Mouse (Mus musculus) midbrain, embryonic 16.5 days (tissue): Measurements from ENCODE around the gene Faap24. TPM values are rescaled to one million over a fixed set of nuclear protein-coding genes. Genes with fewer than 3 reads are reported as not detected.

Source experiments
- ATAC-seq: fragments of 200-750 bp; cut with Nextera tagmentation; 2 replicates; pipeline ENCODE4 v1.8.0; 2017; ENCODE audit warnings: moderate TSS enrichment
- H3K27ac ChIP-seq: fragments of 300-500 bp; sonication (generic); 2 replicates; pipeline ENCODE4 v1.5.1; 2014; ENCODE audit warnings: mild to moderate bottlenecking, low read length, mixed read lengths
- H3K27me3 ChIP-seq: fragments of 300-500 bp; sonication (generic); 2 replicates; pipeline ENCODE4 v1.6.1; 2014; ENCODE audit warnings: low read depth, low read length, mixed read lengths; ENCODE audit not compliant: control insufficient read depth, insufficient read depth
- H3K36me3 ChIP-seq: fragments of 300-500 bp; sonication (generic); 2 replicates; pipeline ENCODE4 v1.6.1; 2014; ENCODE audit warnings: mild to moderate bottlenecking, low read length, moderate library complexity, mixed read lengths; ENCODE audit not compliant: control insufficient read depth, insufficient read depth
- H3K4me1 ChIP-seq: fragments of 300-500 bp; sonication (generic); 2 replicates; pipeline ENCODE4 v1.6.1; 2014; ENCODE audit warnings: mild to moderate bottlenecking, low read length, mixed read lengths; ENCODE audit not compliant: control insufficient read depth, insufficient read depth
- H3K4me2 ChIP-seq: fragments of 300-500 bp; sonication (generic); 2 replicates; pipeline ENCODE4 v1.6.1; 2014; ENCODE audit warnings: mild to moderate bottlenecking, low read length, mixed read lengths
- H3K4me3 ChIP-seq: fragments of 300-500 bp; sonication (generic); 2 replicates; pipeline ENCODE4 v1.5.1; 2014; ENCODE audit warnings: low read depth, mild to moderate bottlenecking, low read length, moderate library complexity, mixed read lengths
- H3K9ac ChIP-seq: fragments of 300-500 bp; sonication (generic); 2 replicates; pipeline ENCODE4 v1.6.1; 2014; ENCODE audit warnings: low read depth, low read length, mixed read lengths
- H3K9me3 ChIP-seq: fragments of 300-500 bp; sonication (generic); replicated peaks from 2 replicates; pipeline ENCODE4 v1.6.1; 2014; ENCODE audit warnings: mild to moderate bottlenecking, low read length, mixed read lengths; ENCODE audit not compliant: control insufficient read depth, poor library complexity, severe bottlenecking
- WGBS: fragments of 180-500 bp; shearing (Covaris S2); extraction: QIAGEN DNeasy Blood & Tissue Kit; methylation state at CpG from one replicate; pipeline ENCODE4 v1.1.7; 2014; 5-methylcytosine and 5-hydroxymethylcytosine counted together
- polyA plus RNA-seq: library from polyadenylated mRNA; unstranded; fragments of >200 nt; fragmentation: Nextera tagmentation; extraction: Ambion mirVana; gene quantifications from 2 replicates; pipeline ENCODE4 v1.2.1, GENCODE M21; 2015

Gene Faap24
- polyA plus RNA-seq, 1 experiment from 2014 or later: 17.7 TPM

DNA sequence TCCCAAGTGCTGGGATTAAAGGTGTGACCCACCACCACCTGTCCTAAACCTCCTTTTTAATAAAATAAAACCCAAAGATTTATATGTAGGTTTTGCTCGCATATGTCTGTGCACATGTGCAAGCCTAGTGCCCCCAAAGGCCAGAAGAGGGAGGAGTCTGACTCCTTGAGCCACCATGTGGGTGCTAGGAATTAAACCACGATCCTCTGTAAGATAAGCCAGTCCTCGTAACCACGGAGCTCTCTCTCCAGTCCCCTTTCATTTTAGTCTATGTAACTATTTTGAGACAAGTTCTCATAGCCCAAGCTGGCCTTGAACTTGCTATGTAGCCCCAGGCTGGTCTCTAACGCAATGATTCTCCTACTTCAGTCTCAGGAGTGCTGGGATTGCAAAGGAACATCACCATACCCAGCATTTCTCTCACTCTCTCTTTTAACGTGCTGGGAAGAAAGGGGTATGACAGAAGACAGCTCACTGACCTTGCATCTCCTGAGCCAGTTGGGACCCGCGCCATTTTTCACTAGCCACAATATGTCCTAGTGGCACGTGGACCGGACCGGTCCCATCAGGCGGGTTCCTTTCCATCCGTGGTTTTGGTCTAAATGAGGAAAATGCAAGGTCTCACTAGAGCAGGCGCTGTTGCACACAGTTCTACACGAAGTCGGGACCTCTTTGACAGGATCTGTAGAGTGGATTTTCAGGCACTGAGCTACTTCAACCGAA lies 741 bp downstream of the Faap24 start:
- no peak overlapping the region for H3K27ac ChIP-seq
- peak overlapping the region; percentile 63 for H3K4me3 ChIP-seq
- H3K9me3 ChIP-seq: no peaks in the 10 kb centered on the region
- peak overlapping the region; percentile 60 for H3K9ac ChIP-seq
- H3K4me1 ChIP-seq: peaks cover 17% of the 10 kb centered on the region
- peaks cover 5% of the 10 kb centered on the region; the same call in 1 of the 2 replicates for H3K36me3 ChIP-seq
- ATAC-seq: peak; percentile 2; the same call in 1 of the 2 replicates
- 14% methylated on average over 17 of the region's 17 CpGs for WGBS
- no peaks in the 10 kb centered on the region for H3K27me3 ChIP-seq
- peak overlapping the region; percentile 63 for H3K4me2 ChIP-seq

DNA sequence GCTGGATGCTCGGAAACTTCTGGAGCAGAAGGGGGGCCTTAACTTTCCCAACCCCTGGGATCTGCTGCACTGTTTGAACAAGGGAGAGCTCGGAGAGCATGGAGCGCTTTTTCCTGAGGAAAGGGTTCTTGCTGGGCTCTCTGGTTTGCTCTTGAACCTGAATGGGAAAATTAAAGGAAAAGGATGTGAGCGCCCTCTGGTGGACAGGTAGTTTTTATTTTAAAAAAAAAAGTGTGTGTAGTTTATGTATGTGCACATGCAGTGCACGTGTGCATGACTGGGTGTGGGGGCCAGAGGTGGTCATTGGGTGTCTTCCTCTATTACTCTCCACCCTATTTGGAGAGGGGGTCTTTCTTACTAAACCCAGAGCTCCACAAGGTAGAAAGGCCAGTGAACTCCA lies 3.7 kb downstream of the Faap24 start:
- H3K4me2 ChIP-seq: no peak overlapping the region

DNA sequence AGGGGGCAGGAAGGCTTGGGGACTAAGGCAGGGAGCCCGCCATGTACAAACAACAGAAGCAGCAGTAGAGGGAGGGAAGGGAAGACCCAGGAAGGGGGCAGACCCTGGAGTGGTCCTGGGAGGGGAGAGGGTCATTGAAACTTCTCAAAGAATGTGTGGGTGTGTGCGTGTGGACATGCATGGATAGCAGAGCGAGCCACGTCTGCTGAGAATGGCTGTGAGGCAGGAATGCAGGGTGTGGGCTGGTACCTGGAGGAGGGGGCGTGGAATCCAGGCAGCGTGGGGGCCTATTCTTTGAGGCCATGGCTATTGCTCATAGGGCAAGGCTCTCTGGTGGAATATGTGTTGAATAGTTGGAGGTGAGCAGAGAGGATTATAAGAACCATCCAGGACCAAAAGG lies 7.9 kb downstream of the Faap24 start:
- 70% methylated on average over 6 of the region's 6 CpGs for WGBS
- Histone ChIP-seq H3K36me3 (no peaks in the 10 kb centered on the region), H3K9ac (no peak overlapping the region), H3K4me1 (no peaks in the 10 kb centered on the region), H3K9me3 (no peaks in the 10 kb centered on the region), H3K27me3 (no peaks in the 10 kb centered on the region), H3K4me3 (no peak overlapping the region), H3K4me2 (no peak overlapping the region), H3K27ac (no peak overlapping the region)
- ATAC-seq: no peak

More for the DNA sequence above, 3.7 kb downstream of the Faap24 start:
- H3K4me1 ChIP-seq: peaks cover 13% of the 10 kb centered on the region
- no peaks in the 10 kb centered on the region for H3K9me3 ChIP-seq
- H3K36me3 ChIP-seq: peaks cover 3% of the 10 kb centered on the region; the same call in 1 of the 2 replicates
- 65% methylated on average over 5 of the region's 5 CpGs for WGBS
- no peaks in the 10 kb centered on the region for H3K27me3 ChIP-seq
- no peak overlapping the region for H3K9ac ChIP-seq
- no peak overlapping the region for H3K4me3 ChIP-seq
- ATAC-seq: no peak
- H3K27ac ChIP-seq: no peak overlapping the region

DNA sequence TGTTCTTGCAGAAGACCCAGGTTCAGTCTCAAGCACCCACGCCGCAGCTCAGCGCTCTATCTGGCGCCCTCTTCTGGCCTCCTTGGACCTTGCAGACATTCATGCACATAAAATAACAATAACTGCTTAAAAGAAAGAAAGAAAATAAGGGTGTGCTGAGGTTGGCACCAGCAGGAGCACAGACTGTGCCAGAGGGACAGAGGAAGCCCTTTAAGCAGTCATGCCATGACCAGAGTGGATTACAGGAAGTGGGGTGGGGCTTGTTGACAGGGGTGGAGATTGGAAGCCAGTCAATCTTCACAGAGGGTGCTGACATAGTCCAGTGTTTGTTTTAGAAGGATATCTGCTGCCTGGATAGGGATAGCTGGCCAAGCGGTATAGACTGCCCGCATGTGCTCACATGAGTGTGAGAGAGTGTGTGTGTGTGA lies 10.1 kb downstream of the Faap24 start:
- H3K4me3 ChIP-seq: no peak overlapping the region
- WGBS: 69% methylated on average over 6 of the region's 6 CpGs
- no peaks in the 10 kb centered on the region for H3K9me3 ChIP-seq
- no peak overlapping the region for H3K4me2 ChIP-seq
- H3K27ac ChIP-seq: no peak overlapping the region
- ATAC-seq: no peak
- H3K36me3 ChIP-seq: no peaks in the 10 kb centered on the region
- H3K9ac ChIP-seq: no peak overlapping the region
- H3K27me3 ChIP-seq: no peaks in the 10 kb centered on the region
- H3K4me1 ChIP-seq: no peaks in the 10 kb centered on the region

DNA sequence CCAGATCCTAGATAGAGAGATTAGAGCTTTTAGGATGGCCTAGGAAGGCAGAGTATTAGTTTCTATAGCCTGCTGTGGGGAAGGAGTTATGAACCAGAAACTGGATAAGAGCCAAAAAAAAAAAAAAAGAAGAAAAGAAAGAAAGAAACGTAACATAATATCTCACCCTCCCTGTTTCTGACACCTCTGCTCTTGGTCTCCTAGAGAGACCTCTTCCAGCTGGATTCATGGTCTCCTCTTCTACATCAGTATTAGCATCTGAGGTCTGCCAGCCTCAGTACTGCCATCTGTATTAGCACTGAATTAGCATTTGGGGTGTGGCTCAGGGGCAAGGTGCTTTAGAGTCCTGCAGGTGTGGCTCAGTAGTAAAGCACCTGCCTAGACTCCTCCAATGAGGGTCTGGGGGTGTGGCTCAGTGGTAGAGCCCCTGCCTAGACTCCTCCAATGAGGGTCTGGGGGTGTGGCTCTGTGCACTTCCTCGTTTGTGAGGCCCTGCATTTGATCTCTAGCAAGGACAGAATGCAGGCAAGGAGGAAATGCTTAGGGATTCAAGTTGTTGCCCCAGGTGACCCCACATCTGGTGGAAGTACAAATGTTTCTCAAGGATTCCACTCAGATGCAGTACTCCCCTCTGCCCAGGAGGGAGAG lies 13.8 kb downstream of the Faap24 start:
- Histone ChIP-seq H3K9me3 (no peaks in the 10 kb centered on the region), H3K9ac (no peak overlapping the region), H3K27me3 (no peaks in the 10 kb centered on the region), H3K4me2 (no peak overlapping the region), H3K36me3 (no peaks in the 10 kb centered on the region), H3K27ac (no peak overlapping the region), H3K4me1 (no peaks in the 10 kb centered on the region), H3K4me3 (no peak overlapping the region)
- no peak for ATAC-seq
- WGBS: 41% methylated on average over 2 of the region's 2 CpGs

DNA sequence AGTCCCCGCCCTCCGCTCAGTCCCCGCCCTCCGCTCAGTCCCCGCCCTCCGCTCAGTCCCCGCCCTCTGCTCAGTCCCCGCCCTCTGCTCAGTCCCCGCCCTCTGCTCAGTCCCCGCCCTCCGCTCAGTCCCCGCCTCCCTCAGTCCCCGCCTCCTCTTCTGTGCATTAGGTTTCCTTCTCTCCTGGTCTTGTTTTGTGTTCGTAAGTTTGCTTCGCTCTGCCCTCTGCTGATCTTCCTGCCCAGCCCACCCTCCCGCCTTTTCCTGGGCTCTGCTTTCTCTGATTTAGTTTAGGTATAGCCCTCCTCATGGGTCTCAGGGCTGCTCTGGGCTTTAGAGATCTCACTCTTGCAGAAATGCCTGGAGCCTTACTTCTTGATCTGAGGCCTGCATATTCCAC lies 14.8 kb downstream of the Faap24 start:
- 41% methylated on average over 3 of the region's 16 CpGs for WGBS
- H3K4me1 ChIP-seq: no peaks in the 10 kb centered on the region

DNA sequence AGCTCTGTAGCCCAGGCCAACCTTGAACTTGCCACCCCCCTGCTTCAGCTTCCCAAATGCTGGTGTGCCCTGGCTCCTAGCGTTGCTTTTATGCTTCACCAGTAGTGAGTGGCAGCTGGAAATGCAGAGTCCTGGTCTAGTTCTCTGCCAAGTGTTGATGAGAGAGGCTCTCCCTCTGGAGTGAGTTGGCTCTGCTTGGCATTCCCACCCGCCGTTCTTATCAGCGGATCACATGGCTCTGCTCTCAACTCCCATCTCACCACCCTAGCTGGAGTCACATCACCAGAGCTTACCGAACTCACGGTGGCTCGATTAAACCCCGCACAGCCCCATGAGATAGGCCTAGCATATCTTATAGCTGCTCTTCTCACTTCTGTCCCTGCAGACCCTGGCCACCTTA lies 16.3 kb downstream of the Faap24 start:
- no peaks in the 10 kb centered on the region for H3K4me1 ChIP-seq
- H3K27ac ChIP-seq: no peak overlapping the region
- WGBS: 84% methylated on average over 8 of the region's 8 CpGs
- no peak overlapping the region for H3K9ac ChIP-seq
- H3K27me3 ChIP-seq: no peaks in the 10 kb centered on the region
- H3K36me3 ChIP-seq: no peaks in the 10 kb centered on the region
- no peaks in the 10 kb centered on the region for H3K9me3 ChIP-seq
- ATAC-seq: no peak
- H3K4me2 ChIP-seq: no peak overlapping the region
- H3K4me3 ChIP-seq: no peak overlapping the region

More for the DNA sequence above, 14.8 kb downstream of the Faap24 start:
- Histone ChIP-seq H3K27ac (no peak overlapping the region), H3K9me3 (no peaks in the 10 kb centered on the region), H3K27me3 (no peaks in the 10 kb centered on the region), H3K4me3 (no peak overlapping the region), H3K36me3 (no peaks in the 10 kb centered on the region), H3K4me2 (no peak overlapping the region), H3K9ac (no peak overlapping the region)
- ATAC-seq: no peak

DNA sequence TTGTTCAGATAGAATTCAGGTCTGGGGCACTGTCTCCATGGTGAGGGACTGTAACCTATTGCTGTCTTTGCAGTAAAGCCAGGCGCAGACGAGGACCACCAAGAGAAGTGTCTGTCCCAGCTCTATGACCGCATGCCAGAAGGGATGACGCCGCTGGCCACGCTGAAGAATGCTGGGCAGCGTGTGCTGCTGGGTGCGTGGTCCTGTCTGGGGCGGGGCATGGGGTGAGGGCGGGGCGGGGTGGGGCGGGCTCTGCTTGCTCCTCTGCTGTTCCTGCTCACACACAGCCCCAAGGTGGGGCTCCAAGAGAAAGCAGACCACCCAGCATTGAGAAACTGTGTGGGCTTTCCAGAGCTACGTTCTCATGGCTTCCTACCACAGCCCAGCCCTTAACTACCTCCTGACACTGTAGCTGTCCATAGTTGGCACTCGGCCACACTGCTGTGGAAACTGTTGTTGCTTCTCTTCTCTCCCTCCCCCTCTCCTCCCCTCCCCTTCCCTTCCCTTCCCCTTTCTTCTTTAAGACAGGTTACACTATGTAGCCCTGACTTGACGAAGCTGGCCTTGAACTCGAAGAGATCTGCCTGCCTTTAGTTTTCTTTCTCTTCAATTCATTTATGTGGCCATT lies 17.0 kb downstream of the Faap24 start:
- no peak for ATAC-seq

DNA sequence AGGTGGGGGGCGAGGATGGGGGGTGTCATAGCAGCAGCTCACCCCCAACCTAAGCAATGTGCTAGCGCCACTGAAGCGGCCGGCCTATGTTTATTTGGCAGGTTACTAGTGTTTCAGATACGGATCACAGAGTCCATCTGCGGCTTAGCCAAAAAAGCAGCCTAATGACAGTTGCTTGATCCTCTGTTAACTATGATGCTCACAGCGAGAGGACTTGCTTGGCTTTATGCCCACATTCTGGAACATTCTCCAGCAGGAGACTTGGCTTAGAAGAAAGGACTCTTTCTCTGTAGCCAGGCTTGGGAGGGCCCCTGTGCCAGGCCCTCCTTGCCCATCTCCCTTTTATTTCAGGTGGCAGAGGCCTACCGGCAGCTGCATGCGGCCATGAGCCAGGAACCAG lies 20.0 kb downstream of the Faap24 start:
- H3K4me2 ChIP-seq: no peak overlapping the region
- no peak overlapping the region for H3K4me3 ChIP-seq
- 80% methylated on average over 9 of the region's 9 CpGs for WGBS
- H3K9ac ChIP-seq: no peak overlapping the region
- H3K4me1 ChIP-seq: no peaks in the 10 kb centered on the region; the same call in 1 of the 2 replicates
- no peaks in the 10 kb centered on the region for H3K36me3 ChIP-seq
- no peak overlapping the region for H3K27ac ChIP-seq
- H3K27me3 ChIP-seq: no peaks in the 10 kb centered on the region
- no peak for ATAC-seq
- no peaks in the 10 kb centered on the region for H3K9me3 ChIP-seq

More for the DNA sequence above, 17.0 kb downstream of the Faap24 start:
- WGBS: 46% methylated on average over 16 of the region's 16 CpGs
- Histone ChIP-seq H3K9ac (no peak overlapping the region), H3K27me3 (no peaks in the 10 kb centered on the region), H3K4me2 (no peak overlapping the region), H3K4me1 (no peaks in the 10 kb centered on the region), H3K9me3 (no peaks in the 10 kb centered on the region), H3K27ac (no peak overlapping the region), H3K4me3 (no peak overlapping the region), H3K36me3 (no peaks in the 10 kb centered on the region)
